Mouse (Mus musculus) effector memory CD4-positive, alpha-beta T cell, adult 5 months (primary cell): ENCODE measurements around the gene Wdr35. TPM values are rescaled to one million over a fixed set of nuclear protein-coding genes. Genes with fewer than 3 reads are reported as not detected.

ENCODE experiments used
- polyA plus RNA-seq: library from polyadenylated mRNA; unstranded; fragments of 100-300 nt; shearing (Covaris generic); gene quantifications from one replicate; pipeline ENCODE4 v1.2.1, GENCODE M21; 2017

Wdr35 gene
- polyA plus RNA-seq, result 1.7 TPM

DNA sequence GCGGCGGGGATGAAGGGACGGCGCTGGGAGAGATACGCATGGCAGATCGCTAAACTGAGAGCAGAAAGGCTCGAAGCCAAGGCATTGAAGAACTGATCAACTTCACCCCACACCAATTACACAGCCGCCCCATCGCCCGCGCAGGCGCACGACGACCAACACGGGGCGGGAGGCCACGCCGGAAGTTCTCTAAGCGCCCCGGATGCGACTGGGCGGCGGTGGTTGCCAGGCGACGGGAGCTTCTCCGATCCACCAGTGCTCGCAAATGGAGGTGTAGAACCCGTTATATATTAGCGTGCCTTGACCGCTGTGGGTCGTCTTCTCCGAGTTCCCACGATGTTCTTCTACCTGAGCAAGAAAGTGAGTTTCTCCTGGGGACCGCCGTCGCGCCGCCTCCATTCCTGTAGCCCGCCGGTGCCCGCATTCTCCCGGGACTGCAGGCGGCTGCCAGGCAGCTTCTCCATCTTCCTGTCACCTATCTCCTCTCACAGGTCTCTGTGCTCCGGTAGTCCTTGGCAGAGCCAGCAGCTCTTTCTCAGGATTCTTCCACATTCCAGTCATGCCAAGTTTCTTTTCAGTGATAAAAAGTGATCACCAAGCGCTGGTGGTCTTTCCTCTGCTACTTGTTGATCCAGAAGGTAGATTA, at the start of gene Wdr35:
TSS of gene Wdr35 (plus strand) at position 73 of the 646 bp plus-strand sequence.

DNA sequence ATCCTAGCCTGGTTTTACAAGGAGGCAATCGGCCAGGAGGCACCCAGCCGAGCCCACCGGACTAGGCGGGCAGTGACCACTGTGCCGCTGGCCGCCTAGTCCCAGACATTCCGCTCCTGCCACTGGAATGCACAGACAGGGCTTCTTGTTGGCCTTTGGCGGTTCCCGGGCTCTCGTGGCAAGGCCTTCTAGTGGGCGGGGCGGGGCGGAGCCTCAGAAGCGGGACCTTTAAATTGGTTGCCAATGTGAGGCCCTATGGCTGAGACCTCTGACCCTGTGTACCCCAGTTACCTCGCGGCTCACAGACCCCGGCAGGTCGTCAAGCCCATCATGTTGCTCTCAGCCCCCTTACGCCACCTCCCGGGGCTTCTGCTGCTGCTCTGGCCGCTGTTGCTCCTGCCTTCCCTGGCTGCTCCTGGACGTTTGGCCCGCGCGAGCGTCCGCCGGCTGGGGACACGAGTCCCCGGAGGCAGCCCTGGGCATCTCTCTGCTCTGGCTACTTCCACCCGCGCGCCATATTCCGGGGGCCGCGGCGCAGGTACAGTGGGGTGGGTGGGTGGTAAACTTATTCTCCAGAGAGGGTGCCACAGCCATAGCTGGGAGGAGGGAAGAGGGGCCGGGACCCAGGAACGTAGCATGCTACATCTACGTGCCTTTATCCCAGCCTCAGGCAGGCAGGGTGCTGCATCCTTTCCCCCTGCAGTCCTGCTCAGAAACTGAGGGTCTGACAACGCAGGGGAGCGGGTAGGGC, 25.8 kb upstream of the Wdr35 start, which contains the start of gene Matn3:
TSS of gene Matn3 (plus strand) at position 216 of the 751 bp plus-strand sequence.

DNA sequence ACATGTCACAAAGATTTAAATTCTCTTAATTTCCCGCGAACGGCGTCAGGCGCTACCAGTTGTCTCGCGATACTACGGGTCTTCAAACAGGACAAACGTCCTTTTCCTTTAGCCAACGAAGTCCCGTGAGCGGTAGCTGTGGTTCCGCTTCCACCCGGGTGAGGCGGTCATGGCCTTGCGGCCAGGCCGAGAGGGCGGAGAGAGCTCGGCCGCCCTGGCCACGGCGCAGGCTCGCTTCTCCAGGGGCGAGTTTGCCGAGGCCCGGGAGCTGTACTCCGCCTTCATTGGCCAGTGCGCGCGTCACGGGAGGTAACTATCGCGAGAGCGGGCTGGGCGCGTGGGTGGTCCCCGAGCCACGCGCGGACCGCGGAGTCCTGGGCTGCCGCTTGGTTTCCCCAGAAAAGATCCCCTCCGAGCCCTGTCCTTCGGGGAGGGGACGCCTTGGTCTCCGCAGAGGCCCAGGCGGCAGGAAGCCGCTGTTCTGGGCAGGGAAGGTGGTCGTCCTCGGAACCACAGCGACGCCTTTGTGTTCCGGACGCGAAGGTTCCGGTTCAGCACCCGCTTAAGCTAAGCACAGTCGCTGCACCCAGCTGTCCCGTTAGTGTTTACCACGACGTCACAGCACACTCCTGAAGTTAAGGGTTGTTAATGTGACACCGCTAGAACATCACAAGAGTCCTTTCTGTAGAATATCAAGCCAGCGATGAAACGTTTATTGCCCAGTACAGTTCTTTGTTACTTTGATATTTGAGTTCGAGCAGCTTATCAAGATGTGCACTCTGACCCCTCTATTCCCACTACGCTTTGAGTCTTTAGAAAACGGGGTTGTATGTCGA, 56.4 kb downstream of the Wdr35 start, which contains the start of gene Ttc32:
TSS of gene Ttc32 (plus strand) at position 110 of the 836 bp plus-strand sequence.

Other genes with a start within 250 kb of the Wdr35 start
- gene Sdc1, start 202.6 kb upstream of the Wdr35 start, polyA plus RNA-seq, result 2.3 TPM
- 97.7 TPM for gene Laptm4a, start 52.2 kb upstream of the Wdr35 start, polyA plus RNA-seq
- gene Matn3, start 26.0 kb upstream of the Wdr35 start, polyA plus RNA-seq, result not detected
- 10.8 TPM for gene Ttc32, start 56.1 kb downstream of the Wdr35 start, polyA plus RNA-seq